Mouse (Mus musculus) c-Kit-positive CD71-positive TER-119-negative erythroid progenitor cells, embryonic 14.5 days (primary cell): ENCODE measurements at regions not wholly inside any gene's neighbourhood (a gene's known extent, or its start where the extent isn't known, plus 50 kb on each side); places are given as distances from the start of the nearest gene placed in this dataset.

Source experiments
- DNase-seq: peaks from one replicate; pipeline ENCODE4 v3.0.0-alpha.2; 2013; ENCODE audit warnings: low read depth

DNA sequence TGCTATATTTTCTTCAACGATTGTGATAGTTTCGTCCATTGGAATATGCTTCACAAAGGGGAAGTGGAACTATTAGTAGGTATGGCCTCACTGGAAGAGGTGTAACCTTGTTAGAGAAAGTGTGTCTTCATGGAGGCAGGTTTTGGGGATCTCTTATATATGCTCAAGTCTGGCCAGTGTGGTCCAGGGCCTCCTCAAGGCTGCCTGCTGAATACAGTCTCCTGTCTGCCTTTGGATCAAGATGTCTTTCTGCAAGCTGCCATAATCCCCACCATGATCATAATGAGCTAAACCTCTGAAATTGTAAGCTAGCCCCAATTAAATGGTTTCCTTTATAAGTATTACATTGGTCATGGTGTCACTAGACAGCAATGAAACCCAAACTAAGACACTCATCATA is 384.3 kb downstream of the Btbd3 start:
- no peak for DNase-seq

DNA sequence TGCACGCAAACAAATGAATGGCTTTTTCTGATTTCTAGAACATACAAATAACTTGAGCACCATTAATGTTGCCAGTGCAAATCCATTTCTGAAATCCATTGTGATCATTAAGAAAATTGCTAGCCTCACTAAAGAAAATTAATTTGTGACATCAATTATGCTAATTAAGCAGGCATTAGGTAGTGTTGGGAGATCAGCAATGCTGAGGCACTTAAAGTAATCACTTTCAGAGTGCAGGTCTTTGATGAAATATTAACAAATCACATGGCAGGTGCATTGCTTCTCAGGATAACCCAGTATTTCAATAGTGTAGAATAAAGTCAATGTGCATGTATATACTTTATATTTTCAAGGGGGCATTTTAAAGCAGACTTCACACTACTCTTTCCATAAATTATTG is 385.0 kb downstream of the Btbd3 start:
- no peak for DNase-seq

DNA sequence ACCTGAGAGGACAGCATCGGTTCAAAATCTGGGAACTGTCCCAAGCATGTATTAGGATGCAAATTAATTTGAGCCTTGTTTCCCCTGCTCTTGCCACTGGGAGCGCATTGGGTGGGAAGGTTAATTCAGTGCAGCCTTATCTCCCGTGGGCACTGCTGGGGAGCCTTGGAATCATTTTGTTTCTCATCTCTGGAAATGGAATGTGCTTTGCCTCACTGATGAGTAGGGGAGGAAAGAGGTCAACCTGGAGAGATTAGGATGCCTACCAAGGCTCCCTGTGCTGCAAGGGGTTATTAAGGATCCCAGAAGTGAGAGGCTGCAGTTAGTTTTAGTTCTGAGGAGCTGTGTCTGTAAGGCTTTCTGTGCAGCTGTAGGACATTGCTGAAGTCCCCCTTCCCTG is 392.3 kb downstream of the Btbd3 start:
- DNase-seq: no peak

DNA sequence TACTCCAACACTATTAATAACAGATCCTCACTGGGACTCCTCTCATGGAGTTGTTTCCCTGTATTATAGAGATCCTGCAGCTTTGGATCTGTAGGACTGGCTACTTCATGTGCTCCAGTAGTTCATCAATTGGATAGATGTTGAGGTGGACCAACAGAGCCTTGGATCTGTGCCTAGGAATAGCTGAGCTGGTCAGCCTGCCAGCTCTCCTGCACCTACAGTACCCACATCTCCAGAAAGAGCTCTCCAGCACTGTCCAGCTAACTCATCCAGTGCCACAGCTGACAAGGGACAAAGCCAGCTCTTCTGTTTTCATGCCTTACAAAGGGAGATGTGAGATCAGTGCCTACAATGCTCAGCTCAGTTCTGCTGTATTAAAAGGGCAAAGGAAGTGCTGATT is 403.0 kb downstream of the Btbd3 start:
- no peak for DNase-seq

DNA sequence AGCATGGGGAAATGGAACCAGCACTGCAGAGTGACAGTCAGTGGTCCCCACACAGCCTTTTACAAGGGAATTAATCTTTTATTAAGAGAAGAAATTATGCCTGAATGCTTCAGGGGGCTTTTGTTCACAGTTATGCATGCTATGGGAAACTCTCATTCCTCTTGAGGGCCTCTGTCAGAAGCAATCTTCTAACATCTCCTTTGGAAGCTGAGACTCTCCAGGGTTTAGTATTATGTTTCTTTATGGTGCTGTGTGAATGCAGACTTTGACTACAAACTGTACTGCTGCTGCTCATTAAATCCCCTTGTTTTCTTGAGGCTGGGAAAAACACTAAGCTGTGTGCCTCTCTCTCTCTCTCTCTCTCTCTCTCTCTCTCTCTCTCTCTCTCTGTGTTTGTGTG is 413.9 kb downstream of the Btbd3 start:
- no peak for DNase-seq

DNA sequence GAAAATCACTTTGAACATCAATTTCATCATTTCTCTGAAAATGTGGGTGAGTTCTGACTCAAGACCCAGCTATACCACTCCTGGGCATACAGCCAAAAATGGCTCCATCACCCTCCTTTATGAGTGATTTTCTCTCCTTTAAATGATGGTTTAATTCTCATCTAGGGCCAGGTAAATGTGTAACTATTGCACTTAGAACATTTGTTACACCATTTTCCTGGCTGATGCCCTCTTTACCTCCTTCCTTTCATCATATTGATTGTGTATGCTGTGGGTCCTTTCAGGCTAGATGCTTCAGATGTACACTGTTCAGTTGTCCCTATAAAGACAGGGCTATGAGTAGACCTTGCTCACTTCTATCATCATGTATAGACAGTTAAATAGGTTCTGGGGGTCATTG is 418.4 kb downstream of the Btbd3 start:
- no peak for DNase-seq

DNA sequence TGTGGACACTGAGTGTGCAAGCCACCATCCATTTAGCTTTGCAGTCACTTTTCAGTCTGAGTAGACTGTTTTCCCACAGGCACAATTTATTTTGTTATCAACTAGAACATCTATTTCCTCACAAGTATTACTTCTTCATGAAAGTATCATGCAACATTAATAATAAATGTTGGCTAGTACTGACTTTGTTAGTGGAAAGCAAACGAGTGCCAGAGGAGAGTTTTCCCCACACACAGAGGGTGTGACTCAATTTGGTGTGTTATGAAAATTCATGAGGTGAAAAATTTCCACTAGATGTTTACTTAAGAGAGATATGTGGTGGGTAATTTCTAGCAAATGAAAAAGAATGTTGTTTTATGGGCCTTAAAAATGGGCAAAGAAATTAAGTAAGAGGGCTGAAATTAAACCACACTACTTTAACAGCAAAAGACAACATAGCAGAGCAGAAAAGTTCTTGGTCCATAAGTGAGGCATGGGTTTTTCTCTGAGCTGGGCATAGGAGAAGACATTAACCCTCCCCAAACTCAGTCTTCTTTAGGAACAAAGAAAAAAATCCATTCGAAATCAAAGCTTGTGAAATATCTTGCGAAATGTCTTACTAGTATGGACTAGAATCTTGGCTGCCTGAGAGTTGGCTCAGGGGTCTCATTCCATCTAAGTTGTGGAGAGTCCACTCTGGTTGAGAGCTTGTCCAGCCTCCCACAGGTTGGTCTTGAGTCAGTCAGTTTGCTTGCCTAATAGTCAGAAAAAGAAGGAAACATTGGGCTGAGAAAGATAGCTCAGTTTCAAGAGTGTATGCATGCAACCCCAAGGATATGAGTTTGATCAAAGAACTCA is 419.1 kb downstream of the Btbd3 start:
- no peak for DNase-seq

DNA sequence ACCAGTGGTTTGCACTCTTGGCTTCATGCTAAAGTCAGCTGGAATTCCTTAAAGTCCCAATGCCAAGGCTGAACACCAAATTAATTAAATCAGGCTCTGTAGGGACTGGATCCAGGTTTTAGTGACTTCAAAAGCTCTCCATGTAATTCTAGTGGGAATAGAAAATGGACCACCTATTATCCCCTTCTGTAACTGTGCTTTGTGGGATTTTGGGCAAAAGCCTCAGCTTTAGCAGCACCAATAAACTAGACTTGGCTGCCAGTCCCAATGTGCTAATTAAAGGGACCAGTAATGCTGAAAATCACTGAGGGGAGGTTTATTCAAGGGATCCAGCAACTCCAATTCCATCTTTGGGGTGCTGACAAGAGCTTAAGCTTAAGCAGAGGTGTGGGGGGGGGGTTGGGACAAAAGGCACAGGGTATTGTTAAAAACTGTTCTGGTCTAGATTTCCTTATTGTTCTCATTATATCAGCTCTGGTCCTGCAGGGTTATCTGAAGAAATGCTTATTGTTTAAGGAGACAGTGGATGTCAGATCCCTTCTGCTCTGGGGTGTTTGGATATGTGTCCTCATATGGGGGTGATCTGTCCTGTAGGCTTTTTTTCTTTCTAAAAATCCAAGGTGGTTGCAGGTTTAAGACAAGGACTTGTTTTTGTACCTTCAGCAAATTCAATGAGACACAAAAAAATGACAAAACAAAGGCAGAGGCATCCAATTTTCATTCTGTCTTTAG is 431.9 kb downstream of the Btbd3 start:
- DNase-seq: no peak

DNA sequence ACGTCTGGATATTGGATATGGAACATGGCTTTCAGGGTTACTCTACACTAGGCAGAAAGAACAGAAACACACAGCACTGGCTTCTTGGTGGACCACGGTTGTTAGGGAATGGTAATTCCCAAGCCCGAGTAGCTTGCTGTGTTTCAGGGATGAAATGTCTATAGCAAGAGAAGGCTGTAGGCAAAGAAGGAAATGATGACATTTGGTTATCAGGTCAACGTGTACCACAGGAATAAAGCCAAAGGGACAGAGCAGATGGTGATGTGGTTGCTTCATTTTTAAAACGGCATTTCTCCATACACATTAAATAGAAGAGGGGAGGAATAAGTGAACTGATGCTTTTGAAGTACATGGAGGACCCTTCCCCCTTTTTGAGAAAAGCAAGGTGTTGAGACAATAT is 433.1 kb downstream of the Btbd3 start:
- no peak for DNase-seq

DNA sequence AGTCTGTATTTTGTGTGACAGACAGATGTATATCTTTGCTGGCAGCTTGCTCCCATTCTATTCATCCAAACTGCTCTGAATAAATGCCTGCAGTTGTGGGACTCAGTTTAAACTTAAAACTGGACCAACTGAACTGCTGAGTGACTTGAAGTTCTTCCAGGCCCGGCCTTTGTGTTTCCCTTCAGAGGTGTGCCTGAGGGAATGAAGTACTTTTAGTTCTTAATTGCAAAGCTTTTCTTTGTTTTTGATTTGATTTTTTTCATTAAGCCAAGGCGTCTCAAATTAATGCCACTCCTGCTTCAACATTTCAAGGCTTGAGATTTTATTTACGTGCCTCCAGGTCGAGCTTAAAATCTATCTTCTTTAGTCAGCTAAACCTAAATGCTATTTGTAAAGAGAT is 446.4 kb downstream of the Btbd3 start:
- DNase-seq: no peak

DNA sequence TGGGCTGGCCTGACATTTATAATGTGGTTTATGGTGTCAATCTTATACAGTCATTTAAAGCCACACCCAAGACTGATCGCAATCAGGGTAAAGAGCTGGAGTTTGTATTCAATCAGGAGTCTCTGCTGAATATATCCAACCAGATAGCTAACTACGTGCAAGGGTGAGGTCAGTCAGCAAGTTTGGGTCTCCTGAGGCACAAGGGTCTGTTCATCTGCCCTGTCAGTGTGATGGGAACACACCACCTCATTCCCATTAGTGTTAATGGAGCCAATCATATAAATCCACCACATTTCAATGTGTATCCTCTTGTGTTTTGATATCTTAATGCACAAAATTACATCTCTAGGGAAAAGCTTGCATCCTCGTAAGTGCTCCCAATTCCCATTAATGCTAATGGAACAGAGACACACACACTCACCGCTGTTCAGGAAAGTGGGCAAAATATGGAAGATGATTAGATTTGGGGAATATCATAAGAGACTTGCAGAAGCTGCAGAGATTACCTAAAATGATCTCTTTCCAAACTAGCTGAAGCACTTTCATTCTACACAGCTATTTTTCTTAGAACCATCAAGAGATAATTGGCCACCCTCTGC is 447.7 kb downstream of the Btbd3 start:
- no peak for DNase-seq

DNA sequence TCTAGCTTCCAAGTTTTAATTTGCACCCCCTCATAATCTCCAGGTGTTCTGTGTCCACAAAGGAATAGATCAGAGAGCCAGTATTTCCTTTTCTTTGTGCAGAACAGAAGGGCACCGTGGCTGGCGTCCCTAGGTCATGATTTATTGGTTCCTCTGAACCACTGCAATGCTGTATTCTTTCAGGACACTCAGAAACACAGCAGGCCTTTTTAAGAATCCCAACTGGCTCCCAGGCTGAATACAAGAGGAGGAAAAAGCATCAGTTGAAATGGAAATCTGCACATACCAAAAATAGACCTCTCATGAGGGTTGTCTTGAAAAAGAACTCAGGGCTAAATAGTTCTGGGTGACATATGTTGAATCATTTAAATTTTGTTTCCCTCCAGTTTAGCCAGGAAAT is 452.4 kb downstream of the Btbd3 start:
- DNase-seq: no peak

DNA sequence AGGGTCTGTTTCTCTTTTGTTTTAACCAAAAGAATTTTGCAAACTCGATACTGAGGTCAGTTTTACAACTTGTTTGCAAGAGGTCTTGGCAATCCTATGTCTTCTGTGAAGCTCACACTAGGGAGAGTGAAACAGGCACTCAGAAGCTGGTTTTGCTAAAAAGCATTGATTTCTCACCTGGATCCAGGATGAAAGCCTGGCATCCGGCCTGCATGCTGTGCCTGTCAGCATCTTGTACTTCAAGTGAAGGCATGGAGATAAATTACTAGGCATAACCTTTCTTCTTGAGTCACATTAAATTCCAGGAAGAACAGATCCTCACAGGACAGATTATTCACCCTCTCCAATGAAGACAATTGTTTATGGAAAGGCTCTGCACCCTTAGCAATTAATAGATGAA is 477.5 kb downstream of the Btbd3 start:
- DNase-seq: no peak

DNA sequence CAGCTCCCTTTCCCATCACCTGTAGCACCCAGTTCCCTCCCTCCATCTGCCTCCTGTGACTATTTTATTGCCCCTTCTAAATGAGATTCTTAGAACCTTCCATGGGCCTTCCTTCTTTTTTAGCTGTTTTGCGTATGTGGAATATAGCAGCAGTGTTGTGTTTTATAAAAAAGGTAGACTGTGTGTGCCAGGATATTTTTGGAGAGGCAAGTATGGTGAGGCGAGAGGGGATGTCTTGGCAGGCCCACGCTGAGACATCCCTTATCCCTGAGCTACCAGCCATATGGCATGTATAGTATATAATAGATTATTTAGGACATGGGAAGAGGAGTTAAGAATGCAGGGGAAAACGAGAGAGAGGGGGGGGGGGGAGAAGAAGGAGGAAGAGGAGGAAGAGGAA is 488.4 kb downstream of the Btbd3 start:
- DNase-seq: no peak

DNA sequence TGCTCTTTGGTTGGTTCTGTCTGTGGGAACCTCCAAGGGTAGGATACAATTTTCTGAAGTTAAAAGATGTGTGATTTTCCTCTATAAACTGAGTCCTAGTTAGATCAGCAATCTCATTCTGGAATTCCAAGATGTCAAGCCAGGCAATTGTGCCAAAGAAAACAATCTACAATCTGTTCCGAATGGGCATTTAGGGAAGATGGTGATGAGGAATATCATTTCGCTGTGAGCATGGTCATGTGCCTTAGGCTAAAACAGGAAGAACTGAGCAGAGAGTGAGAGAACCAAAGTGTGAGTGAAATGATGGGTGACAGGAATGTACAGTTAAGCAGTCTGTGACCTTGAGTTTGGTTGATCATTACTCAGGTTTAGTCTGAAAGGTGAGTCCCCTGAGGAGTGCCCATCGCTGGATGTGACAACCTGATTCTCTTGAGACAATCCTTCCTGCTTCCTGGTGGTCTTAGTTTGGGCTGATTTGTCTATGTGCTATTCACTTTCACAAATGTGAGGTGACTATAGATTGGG is 504.1 kb downstream of the Btbd3 start:
- no peak for DNase-seq

DNA sequence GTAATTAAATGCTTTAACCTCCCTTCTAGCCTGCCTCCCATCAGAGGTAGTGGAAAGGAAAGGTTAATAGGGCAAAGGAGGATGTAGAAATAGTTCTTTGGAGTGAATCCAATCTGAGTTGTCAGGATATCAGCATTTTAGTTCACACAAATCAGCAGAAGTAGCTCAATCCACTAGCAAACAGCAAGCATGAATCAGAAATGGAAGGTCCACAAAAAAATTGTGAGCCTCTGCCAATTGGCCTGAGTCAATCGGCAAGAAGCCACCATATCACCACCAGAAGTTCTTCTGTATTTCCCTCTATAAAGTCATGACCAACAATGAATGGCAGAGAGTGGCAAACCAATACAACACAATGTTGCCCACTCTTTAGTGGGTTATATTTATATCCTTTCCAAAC is 505.0 kb downstream of the Btbd3 start:
- DNase-seq: no peak

DNA sequence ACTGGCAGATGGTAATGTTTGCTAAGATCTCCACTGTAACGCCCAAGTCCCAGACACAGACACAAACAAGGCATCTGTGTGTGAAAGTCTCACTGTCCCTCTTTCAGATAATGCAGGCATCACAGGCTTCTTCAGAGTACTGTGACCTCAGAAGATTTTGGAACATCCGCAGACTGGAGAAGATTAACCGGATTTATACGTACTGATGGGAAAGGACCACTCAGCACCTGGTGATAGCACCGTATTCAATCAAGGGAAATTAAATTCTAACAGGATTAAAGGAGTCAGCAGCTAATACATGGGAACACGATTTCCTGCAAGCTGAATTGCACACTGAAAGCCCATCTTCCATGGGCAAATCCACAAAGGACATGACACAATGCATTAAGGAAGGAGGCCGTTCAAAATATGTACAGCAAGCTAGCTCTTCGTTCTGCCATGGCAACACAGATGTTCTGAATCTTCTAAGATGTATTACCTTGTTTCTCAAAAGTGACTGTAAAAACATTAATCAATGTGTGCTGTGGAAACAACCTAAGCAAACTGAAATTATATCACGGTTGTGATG is 510.0 kb downstream of the Btbd3 start:
- DNase-seq: no peak

DNA sequence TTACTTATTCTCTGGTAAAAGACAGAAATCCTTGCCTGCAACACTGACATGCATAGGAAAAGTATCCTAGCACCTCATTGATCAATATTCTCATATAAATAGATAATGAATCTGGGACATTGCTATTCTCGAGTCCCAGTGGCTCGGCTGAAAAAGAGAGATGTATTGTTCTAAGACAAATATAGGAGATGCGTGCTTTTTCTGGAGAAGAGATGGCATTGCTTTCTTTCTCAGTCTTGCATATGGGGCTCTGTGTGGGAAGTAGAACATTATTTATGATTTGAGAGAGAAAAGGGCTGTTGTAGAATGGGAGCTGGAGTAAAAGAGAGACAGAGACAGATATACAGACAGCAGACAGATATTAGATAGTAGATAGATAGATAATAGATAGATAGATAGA is 527.4 kb downstream of the Btbd3 start:
- no peak for DNase-seq

DNA sequence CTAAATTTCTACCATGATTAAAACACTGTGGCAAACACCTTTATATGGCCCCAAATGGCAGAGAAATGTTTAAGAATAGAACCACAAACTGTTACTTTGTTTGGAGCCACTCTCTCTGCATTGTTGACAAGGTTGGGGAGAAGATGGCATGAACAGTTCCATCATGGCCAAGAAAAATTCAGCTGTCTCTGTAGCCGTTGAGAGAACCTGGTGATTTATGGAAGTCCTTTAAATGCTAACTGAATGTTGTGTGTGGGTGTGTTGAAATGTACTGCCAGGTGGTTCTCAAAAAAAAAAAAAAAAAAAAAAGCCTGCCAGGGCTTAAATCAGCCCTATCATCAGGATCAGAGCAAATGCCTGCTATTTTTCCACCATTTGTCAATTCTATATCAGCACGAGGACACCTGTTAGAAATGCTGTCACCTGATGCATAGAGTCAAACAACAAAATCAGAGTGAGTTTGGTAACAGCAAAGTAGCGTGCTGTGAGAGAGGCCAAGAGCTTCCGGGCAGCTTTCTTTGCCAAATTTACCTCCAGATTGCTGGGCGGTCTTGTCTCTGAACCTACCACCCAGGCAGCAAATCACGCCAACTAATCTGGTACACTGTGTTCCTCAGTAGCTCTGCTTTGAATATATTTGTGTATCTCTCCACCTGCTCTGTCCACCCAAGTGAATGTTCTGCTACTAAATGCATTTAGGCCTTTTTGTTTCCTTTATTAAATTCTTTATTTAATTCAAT is 536.5 kb downstream of the Btbd3 start:
- no peak for DNase-seq

DNA sequence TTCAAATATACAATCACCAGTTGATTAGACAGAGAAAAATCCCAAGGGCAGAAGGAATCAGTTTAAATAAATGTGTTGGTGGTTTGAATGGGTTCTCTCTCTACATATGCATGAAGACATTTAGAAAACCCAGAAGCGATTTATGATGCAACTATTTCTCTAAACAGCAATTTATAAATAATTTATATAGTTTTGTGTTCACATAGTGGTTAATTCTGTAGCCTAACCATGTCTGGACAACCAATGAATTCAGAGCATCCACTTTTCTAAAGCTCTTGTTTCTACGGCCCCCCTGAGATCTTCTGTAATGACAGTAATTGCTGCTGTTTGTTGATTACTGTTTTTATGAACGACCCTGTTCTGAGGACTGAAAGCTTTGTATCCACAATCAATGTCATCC is 549.8 kb downstream of the Btbd3 start:
- DNase-seq: no peak

DNA sequence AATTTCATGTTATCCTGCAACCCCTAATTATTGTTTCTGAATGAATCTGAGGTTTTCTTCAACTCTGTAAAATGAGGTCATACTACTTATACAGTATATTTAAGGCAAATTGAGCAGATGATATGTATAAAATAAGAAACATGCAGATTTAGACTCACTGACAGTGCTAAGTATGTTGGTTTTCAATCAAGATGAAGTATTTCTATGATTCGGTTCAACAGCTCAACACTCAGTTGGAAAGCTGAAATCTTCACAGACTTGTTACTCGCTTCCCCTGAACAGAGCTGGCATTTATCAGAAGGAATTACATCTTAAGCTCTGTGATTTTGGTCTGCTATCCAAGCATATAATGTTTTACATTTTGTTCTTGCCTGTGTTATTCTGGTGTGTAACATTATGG is 553.4 kb downstream of the Btbd3 start:
- DNase-seq: no peak

DNA sequence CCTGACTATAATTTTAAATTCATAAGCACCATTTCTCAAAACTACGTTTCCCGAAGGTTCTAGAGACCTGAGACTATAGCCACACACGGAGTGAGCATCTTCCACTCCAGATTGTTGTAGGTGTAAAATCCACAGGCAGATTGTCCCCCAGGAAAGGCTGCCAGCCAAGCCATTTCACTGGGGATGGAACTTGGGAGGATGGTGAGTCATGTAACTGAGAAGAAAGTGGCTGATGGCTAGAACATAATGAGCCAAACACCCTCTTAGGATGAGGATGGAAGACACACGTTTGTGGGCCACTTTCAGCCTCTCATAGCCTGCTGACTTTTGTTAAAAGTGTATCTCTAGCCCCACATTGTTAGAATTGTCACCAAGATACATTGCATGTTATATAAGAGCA is 564.1 kb downstream of the Btbd3 start:
- DNase-seq: no peak
